Mouse (Mus musculus) splenic B cell, adult 2 months (primary cell): ENCODE results near the gene Mrpl20.

Source experiments
- DNase-seq: peaks from one replicate; pipeline ENCODE4 v3.0.0-alpha.2; 2011; ENCODE audit warnings: low read depth, low spot score
- H3K27me3 ChIP-seq: 2 replicates; pipeline ENCODE4 v1.6.1; 2012; ENCODE audit warnings: mild to moderate bottlenecking, low read length, moderate library complexity, mixed read lengths; ENCODE audit not compliant: control insufficient read depth, poor library complexity, insufficient read depth, severe bottlenecking
- H3K36me3 ChIP-seq: 2 replicates; pipeline ENCODE4 v1.6.1; 2012; ENCODE audit warnings: mild to moderate bottlenecking, low read length, moderate library complexity, mixed read lengths; ENCODE audit not compliant: control insufficient read depth, poor library complexity, insufficient read depth, severe bottlenecking

The Mrpl20 gene

DNA sequence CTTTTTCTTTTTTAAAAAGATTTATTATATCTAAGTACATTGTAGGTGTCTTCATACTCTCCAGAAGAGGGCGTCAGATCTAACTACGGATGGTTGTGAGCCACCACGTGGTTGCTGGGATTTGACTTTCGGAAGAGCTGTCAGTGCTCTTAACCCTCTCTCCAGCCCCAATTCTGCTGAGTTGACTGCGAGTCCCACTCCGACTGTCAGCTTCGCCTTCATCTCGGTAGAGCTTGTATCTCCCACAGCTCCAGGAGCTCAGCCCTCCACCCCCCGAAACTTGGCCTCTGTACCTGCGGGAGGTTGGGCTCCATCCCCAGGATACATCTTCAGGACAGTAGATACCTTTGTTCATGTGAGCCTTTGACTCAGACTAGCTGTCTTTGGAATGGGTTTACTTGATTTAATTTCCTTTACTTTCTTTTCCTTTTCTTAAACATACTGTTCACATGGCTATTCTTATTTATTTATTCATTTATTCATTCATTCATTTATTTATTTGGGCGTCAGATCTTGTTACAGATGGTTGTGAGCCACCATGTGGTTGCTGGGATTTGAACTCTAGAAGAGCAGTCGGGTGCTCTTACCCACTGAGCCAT lies at the start of gene Mrpl20:
Gene Mrpl20, plus strand, starts transcription at position 138 of the 599 bp plus-strand sequence.
- peak; percentile 55 for DNase-seq
- peaks cover 2% of the 10 kb centered on the region for H3K36me3 ChIP-seq
- no peaks in the 10 kb centered on the region; the same call in 1 of the 2 replicates for H3K27me3 ChIP-seq

GRCm38 (mm10) chr4:155757011-155757410 lies 45.7 kb upstream of the Mrpl20 start:
- peaks cover 9% of the 10 kb centered on the region for H3K36me3 ChIP-seq
- DNase-seq: no peak
- no peaks in the 10 kb centered on the region for H3K27me3 ChIP-seq

GRCm38 (mm10) chr4:155759862-155760612 lies 42.6 kb upstream of the Mrpl20 start:
- DNase-seq: peak; percentile 69
- H3K36me3 ChIP-seq: peaks cover 5% of the 10 kb centered on the region; the same call in 1 of the 2 replicates
- H3K27me3 ChIP-seq: no peaks in the 10 kb centered on the region

DNA sequence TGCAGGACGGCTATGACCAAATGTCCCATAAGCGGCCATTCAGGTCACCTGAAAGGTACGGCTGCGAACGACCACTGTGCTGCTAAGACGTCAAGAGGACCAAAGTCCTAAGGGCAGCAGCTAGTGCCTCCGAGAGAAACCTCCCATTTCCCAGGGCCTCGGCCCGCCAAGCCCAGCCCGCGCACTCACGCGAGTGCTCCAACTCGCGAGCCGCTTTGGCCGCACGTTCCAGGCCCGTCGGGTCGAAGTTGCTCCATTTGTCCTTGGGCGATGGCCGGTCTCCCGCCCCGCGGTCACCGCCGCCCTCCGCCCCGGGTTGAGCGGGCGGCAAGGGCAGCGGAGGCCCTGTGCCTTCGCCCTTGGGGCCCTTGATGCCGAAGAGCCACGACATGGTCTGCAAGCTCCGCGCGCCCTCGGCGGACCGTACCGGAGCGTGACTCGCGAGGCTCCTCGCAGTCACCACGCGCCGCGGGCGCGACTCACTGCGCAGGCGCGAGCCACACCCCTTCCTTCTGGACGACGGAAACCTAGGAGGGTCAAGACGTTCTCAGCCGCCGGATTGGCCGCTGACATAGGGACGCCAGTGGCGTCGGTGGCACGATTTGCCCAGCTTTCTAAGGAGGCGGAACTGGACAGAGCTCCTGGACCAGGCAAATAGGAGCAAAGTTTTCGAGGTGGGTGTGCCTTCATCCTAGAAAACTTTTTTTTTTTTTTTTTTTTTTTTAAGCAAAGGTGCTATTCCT lies 41.9 kb upstream of the Mrpl20 start, which contains the start of gene Atad3a:
Gene Atad3a, minus strand, starts transcription at position 481 of the 743 bp plus-strand sequence.
- peak; percentile 97 for DNase-seq

GRCm38 (mm10) chr4:155761356-155762099 lies 41.1 kb upstream of the Mrpl20 start:
- no peak for DNase-seq
- H3K36me3 ChIP-seq: 0 out of 2 replicates have a peak, but pooled peaks cover 2% of the 10 kb centered on the region

More for the DNA sequence above, 41.9 kb upstream of the Mrpl20 start, which contains the start of gene Atad3a:
- Histone ChIP-seq H3K36me3 (peaks cover 5% of the 10 kb centered on the region; the same call in 1 of the 2 replicates), H3K27me3 (no peaks in the 10 kb centered on the region)

GRCm38 (mm10) chr4:155762357-155762756 lies 40.3 kb upstream of the Mrpl20 start:
- H3K27me3 ChIP-seq: no peaks in the 10 kb centered on the region
- no peaks in the 10 kb centered on the region for H3K36me3 ChIP-seq
- DNase-seq: no peak

More at GRCm38 (mm10) chr4:155761356-155762099, 41.1 kb upstream of the Mrpl20 start:
- no peaks in the 10 kb centered on the region for H3K27me3 ChIP-seq

- DNase-seq: no peak
- no peaks in the 10 kb centered on the region for H3K36me3 ChIP-seq
These were observed 33.2 kb upstream of the Mrpl20 start for GRCm38 (mm10) chr4:155769496-155769879.

GRCm38 (mm10) chr4:155769880-155770512 lies 32.7 kb upstream of the Mrpl20 start:
- H3K27me3 ChIP-seq: no peaks in the 10 kb centered on the region
- H3K36me3 ChIP-seq: no peaks in the 10 kb centered on the region
- peak; percentile 88 for DNase-seq

More at GRCm38 (mm10) chr4:155769496-155769879, 33.2 kb upstream of the Mrpl20 start:
- no peaks in the 10 kb centered on the region for H3K27me3 ChIP-seq

DNA sequence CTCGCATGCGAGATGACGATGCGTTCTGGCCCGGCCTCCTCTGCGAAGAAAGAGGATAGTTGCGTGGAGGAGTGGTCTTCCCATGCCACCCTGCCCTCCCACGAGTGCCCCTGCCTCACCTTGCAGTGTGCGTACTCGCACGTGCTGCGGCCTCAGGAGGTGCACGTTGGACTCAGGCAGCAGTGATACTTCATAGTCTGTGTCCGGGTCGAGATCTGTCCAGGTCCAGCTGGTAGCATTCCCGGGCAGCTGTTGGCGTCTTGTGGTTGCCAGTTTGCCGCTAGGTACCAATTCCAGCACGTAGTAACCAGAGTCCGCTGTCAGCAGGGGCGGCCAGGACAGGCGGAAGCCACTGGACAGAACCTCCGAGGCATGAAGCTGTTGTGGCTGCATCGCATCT lies 32.1 kb upstream of the Mrpl20 start:
- no peaks in the 10 kb centered on the region for H3K27me3 ChIP-seq
- no peaks in the 10 kb centered on the region for H3K36me3 ChIP-seq
- DNase-seq: no peak

GRCm38 (mm10) chr4:155771706-155772105 lies 31.0 kb upstream of the Mrpl20 start:
- no peaks in the 10 kb centered on the region for H3K36me3 ChIP-seq
- DNase-seq: no peak

GRCm38 (mm10) chr4:155772786-155773185 lies 29.9 kb upstream of the Mrpl20 start:
- no peaks in the 10 kb centered on the region for H3K27me3 ChIP-seq
- no peaks in the 10 kb centered on the region for H3K36me3 ChIP-seq
- DNase-seq: no peak

More at GRCm38 (mm10) chr4:155771706-155772105, 31.0 kb upstream of the Mrpl20 start:
- no peaks in the 10 kb centered on the region for H3K27me3 ChIP-seq

DNA sequence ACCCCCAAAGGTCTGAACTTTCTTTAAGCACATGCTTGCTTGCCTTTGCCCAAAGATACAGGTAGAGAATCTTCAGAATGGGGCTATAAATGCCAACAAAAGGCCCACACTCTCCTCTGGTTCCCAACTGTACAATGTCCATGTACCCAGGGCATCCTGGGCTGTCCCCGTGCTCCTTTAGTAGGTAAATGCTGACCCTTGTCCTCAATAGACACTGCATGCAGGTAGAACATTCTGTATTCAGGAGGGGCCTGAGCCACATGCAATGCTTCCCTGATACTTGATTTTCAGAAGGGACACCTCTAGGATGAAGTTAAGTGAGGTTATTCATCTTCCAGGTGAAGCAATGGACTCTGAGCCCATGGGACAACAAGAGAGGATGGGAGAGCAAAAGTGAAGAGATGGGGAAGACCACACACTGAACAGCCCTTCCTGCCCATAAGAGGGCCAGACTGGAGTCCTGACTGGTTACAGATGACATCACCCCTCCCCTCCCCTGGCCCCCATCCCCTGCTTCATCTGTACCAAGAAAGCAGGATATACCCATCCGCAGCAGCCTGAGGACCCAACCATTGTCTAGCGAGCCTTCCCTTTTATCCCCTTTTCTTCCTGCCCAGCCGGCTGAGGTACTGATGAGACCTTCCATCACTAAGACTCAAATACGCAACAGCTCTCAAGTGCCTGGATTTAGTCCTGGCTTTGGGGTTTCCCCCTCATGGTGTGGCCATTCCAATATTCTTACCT lies 29.2 kb upstream of the Mrpl20 start:
- no peaks in the 10 kb centered on the region for H3K27me3 ChIP-seq
- H3K36me3 ChIP-seq: no peaks in the 10 kb centered on the region
- DNase-seq: no peak

- Histone ChIP-seq H3K27me3 (no peaks in the 10 kb centered on the region), H3K36me3 (no peaks in the 10 kb centered on the region)
- peak; percentile 86 for DNase-seq
These were observed 28.4 kb upstream of the Mrpl20 start, which contains the start of gene Vwa1 for GRCm38 (mm10) chr4:155774280-155774754. Gene Vwa1, minus strand, starts transcription at chr4:155774698.
